Mouse (Mus musculus): ENCODE data around the gene Gpr55.
A peak's percentile ranks its signal among the peaks of the same experiment; 100 is the strongest.

The Gpr55 gene

GRCm38 (mm10) chr1:85915890-85916289 lies 44.9 kb downstream of the Gpr55 start:
- no peak for DNase-seq (ENCODE audit: low read depth)

DNA sequence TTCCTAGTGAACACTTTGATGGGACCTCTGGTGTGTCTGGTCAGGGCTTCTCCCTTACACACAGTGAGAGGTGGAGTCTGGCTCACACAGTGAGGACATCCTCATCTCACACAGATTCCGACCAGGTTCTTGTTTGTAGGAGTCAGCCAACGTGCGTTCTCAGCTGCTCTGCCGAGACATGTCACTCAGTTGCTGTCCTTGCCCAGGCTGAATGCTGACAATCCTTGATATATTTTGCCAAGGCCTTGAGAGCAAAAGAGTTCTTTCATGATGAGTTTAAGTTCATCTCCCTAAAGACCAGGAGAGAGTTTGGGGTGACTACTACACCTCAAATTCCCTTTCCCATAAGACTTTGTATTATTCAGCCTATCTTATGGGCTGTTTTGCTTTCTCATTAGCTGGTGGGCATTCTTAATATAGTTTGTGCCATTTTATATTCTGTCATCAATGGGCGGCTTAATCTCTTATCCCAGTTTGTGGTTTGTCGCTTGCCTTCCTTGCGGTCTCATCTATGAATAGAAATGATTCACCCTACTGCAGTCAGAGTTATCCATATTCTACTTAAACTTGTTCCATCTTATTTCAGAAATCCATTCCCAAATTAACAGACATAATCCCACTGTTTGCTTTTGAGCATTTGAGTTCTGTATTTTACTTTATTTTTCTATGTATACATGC lies 47.6 kb downstream of the Gpr55 start:
- DNase-seq (ENCODE audit: low read depth): no peak

- DNase-seq (ENCODE audit: low read depth): no peak
These were observed 51.8 kb downstream of the Gpr55 start for GRCm38 (mm10) chr1:85908754-85909590.

GRCm38 (mm10) chr1:85906892-85907291 lies 53.9 kb downstream of the Gpr55 start:
- DNase-seq (ENCODE audit: low read depth): no peak

DNA sequence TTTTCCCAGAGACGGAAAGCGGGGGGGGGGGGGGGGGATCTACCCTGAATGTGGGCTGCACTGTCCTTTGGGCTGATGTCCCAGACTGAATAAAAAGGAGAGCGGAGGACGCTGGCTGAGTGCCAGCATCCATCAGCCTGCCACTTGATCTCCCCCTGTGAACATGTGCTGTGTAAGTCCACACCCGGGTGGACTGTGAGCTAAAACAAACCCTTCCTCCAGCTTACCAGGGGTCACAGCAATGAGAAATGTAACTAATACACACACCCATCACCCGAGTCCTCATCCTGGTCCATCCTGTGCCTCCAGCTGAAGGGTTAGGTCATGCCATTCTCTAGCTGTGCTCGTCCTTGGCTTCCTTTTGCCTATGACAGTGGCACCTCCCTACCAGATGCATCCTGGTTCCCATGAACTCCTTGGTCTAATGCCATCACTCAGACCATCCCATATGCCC lies 58.7 kb downstream of the Gpr55 start:
- no peak for DNase-seq (ENCODE audit: low read depth)

- no peak for DNase-seq (ENCODE audit: low read depth)
These were observed 59.2 kb downstream of the Gpr55 start for GRCm38 (mm10) chr1:85901516-85902107.

- DNase-seq (ENCODE audit: low read depth): no peak
These were observed 60.1 kb downstream of the Gpr55 start for GRCm38 (mm10) chr1:85900521-85901333.

DNA sequence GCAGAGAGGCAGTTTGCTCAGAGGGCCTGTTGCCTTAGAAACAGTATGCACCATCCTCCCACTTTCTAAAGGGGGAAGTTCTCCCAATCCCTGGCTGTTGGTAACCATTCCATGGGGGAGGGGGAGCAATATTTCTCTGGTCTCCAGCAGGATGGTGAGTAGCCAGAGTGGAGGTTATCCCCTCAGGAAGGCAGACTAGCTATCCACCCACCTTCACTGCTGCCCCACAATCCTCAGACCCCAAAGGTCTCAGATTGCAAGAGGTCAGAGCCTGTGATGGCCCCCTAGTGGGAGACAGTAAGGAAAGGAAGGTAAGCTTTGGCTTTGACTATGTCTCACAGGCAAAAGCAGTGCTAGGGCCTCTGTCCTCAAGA lies 61.4 kb downstream of the Gpr55 start:
- no peak for DNase-seq (ENCODE audit: low read depth)

DNA sequence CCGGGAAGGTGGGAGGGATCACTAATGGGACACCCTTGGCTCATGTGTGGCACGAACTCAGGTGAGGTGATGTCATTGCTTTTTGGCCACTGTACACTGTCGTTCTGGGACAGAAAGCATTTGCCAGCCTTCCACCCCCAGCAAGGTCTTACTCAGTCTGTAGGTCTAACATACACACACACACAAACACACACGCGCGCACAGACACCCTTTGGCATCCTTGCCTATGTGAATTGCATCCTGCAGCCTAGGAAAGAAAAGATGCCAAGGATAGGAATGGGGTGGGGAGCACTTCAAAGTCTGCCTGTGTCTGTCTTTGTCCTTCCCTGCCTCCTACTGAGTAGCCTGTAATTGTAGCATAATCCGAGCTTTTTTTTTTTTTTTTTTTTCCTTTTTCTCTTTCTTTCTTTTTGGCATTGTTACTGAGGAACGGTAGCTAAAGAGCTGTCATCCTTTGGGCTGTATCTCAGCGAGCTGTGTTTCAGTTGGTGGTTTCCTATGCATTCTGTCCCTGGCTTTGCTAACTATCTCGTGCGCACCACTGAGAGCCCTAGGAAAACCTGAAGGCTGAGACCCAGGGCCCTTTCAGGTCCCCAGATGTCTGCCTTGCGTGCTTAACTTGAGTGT lies 61.9 kb downstream of the Gpr55 start:
- DNase-seq (ENCODE audit: low read depth): no peak

DNA sequence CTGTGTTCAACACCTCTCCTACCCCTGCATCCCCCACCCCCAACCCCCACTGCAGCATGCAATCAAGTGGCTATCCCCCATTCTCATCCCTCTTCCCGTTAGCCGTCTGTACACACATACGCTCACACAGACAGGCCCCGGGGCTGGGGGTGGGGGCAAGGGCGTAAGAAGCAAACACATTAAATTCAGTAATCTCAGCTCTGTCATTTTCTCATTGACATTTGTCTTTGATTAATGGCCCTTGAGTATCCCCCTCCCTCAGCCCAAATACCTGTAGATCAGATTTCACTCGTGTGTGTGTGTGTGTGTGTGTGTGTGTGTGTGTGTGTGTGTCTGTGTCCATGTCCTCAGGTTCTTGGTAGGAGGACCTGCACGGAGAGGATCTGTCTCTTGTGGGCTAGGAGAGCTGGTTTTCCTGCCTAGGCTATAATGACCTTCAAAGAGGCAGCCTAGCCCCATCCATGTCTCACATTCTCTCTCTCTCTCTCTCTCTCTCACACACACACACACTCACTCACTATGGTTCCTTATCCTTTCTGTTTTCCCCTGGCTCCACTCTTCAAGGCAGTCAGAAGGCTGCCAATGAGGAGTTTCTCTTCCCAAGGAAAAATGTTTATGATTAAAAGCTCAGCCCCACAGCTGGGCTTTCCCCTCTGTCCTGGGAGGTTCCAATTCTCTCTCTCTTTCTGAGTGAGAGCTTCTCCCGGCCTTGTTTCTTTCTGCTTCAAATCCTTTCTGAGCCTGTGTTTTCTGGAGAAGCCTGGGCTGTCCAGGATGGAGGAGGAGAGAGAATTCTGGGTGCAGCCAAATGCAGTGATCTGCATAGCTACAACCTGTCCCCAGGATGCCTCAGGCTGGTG lies 62.7 kb downstream of the Gpr55 start:
- DNase-seq (ENCODE audit: low read depth): no peak

- DNase-seq (ENCODE audit: low read depth): peak; percentile 31
These were observed 63.8 kb downstream of the Gpr55 start for GRCm38 (mm10) chr1:85896781-85897700.

- DNase-seq (ENCODE audit: low read depth): no peak
These were observed 64.7 kb downstream of the Gpr55 start for GRCm38 (mm10) chr1:85896110-85896509.

GRCm38 (mm10) chr1:85895391-85895837 lies 65.4 kb downstream of the Gpr55 start:
- DNase-seq (ENCODE audit: low read depth): peak; percentile 49

GRCm38 (mm10) chr1:85894748-85895360 lies 66.0 kb downstream of the Gpr55 start:
- peak; percentile 6 for DNase-seq (ENCODE audit: low read depth)

- DNase-seq (ENCODE audit: low read depth): peak; percentile 64
These were observed 66.5 kb downstream of the Gpr55 start, which contains the start of gene Itm2c for GRCm38 (mm10) chr1:85894231-85894747. TSS of gene Itm2c (plus strand) at chr1:85894281.
